Mouse (Mus musculus) left cerebral cortex, adult 2 months (tissue): ENCODE measurements at regions not wholly inside any gene's neighbourhood (a gene's known extent, or its start where the extent isn't known, plus 50 kb on each side); places are given as distances from the start of the nearest gene placed in this dataset.

Source experiments
- DNase-seq, 2 experiments: peaks; one replicate each; pipeline ENCODE4 v3.0.0; 2021 to 2022; ENCODE audit warnings: low spot score in 2 of 2, mixed read lengths in 1 of 2; ENCODE audit errors: extremely low spot score in 1 of 2
- H3K27ac ChIP-seq: fragments of 200-600 bp; 2 replicates; pipeline ENCODE4 v1.8.1; 2022
- H3K4me3 ChIP-seq: fragments of 200-600 bp; 2 replicates; pipeline ENCODE4 v1.8.1; 2022
- CTCF ChIP-seq: fragments of 200-600 bp; IDR thresholded peaks from 2 replicates; pipeline ENCODE4 v1.8.1; 2022; ENCODE audit warnings: antibody characterized with exemption, mild to moderate bottlenecking, moderate library complexity
- intact Hi-C: fragments of 180-260 bp; cut with DNase I; formaldehyde crosslinking; loops from one replicate; pipeline ENCODE4 v1.15.1; 2025

DNA sequence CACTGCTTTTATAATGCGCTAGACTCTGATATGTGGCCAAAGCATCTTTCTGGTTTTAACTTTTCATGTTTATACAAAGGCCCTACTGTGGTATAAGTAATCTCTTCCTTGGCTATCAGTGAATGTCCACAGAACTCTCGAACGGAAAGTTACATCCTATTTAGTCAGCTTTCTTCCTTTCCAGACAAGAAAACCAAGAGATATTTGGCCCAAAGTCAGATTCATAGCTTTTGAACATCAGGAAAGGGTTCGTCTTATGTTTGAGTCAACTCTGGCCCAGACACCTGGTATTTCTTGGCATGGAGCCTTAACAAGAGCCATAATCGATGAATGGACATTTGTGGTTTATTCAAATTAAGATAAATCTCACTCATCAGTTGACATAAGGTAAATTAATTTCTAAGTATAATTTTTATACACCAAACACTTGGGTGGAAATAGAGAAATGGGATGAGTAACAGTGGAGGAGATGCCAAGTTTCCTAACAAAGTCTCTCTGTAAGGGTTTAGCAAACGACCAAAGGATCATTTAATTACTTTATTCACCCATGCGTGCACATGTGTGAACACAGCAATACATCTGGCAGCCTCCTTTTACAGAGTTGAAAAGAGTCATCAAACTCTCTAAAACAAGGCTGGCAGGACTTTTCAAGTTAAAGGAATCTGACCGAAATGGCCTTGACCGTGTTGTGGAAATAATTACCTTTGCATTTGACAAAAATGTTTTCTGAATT, 287.2 kb upstream of the Rbms1 start:
- DNase-seq, result no peak
- TF ChIP-seq CTCF, result no peak
- no peak overlapping the region for H3K4me3 ChIP-seq
- intact Hi-C loops, result no loop called here
- no peak overlapping the region for H3K27ac ChIP-seq

DNA sequence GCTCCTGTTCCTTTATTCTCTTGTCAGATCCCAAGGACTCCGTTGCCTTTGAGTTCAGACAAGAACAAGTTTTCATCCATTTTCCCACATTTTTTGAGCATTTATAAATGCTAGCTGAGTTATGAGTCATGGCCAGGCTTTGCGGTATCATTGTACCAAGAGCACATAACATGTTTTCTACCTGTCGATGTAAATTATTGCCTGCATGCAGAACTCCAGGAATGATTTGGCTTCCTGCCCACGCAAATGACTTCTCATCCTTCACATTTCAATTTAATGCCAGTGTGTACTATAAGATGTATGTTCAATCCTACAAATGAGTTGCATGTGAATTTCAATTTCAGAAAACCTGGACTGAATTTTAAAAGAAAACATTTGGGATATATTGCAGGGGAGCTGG, 285.0 kb upstream of the Rbms1 start:
- H3K4me3 ChIP-seq, result no peak overlapping the region
- no peak for DNase-seq
- no peak overlapping the region for H3K27ac ChIP-seq
- intact Hi-C loops, result no loop called here
- no peak for TF ChIP-seq CTCF

DNA sequence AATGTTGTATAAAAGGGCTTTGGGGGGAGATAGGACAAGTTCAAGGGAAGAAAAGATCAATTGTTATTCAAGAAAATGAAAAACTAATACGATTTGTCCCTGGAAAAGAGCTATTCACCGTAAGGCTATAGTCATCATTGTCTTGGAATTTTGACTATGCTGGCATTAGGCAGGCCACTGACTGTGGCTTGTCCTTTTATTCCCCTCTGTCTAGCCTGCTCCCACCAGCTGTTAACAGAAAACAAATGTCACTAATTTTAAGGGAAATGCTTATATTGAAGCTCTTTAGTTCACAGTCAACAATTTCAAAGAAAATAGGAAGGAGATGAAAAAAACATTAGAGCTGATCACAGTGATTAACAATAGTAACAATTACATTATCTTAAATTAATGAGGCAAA, 284.3 kb upstream of the Rbms1 start:
- no peak overlapping the region for H3K27ac ChIP-seq
- no peak for DNase-seq
- TF ChIP-seq CTCF, result no peak
- H3K4me3 ChIP-seq, result no peak overlapping the region
- intact Hi-C loops, result no loop called here

DNA sequence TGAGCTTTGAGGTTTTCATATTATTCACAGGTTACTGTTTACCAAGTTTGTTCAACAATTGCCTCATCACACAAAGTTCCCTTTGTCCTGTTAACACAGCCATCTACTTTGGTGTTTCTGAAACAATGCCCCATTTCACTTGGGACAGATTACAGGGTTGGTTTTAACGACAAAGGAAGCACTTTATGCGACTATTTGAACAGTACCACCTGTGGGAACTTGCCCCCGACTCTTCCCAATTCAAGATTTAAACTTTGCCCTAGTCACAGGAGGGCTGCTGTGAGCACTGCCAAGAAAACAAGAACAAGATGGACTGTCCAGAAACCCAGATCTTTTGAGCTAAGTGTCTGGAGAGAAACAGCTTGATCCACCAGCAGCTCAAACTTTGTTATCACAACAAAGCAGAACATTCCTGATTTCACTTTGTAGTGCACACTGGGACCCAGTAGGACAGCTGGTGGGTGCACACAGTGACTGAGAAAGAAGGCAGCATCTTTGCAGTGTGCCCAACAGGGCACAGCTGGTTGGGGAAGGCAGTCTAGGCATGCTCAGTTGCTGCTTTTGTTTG, 283.8 kb upstream of the Rbms1 start:
- DNase-seq, result no peak
- TF ChIP-seq CTCF, result no peak
- intact Hi-C loops, result no loop called here
- Histone ChIP-seq H3K4me3 (no peak overlapping the region), H3K27ac (no peak overlapping the region)

DNA sequence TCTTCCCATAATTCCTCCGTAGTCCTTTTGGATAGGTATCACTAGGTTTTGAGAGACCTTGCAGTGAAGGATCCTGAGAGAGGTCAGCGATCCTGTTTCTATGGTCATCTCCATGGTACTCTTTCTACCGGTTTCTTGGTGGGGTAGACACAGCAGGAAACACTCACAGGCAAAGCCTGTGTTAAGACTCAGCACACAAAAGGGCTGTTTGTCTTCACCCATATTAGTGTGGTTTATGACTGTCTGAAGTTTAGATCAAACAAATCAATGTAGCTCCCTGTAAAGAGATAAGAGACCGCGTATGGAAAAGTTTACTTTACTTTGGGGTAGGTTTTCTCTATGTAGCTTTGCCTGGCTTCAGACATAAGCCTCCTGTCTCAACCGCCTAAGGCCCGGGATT, 282.5 kb upstream of the Rbms1 start:
- H3K27ac ChIP-seq, result no peak overlapping the region

DNA sequence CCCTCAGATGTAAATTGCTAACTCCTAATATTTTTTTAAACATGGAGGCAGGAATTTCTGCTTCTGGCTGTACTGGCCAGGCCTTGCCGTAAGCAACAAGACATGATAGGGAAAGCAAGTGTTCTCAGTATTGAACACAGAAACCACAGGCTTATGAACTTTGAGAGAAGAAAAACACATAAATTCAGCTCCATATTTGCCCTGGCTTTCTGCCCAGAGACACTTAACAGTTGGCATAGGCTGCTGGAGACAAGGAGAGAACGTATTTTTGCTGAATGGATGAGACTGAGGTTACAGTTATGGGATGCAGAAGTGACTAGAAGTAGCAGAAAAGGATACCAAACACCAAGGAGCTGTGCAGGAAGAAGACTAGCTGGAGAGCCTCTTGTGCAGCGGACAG, 258.7 kb upstream of the Rbms1 start:
- no peak for DNase-seq

More for the DNA sequence above, 282.5 kb upstream of the Rbms1 start:
- intact Hi-C loops, result no loop called here
- H3K4me3 ChIP-seq, result no peak overlapping the region
- no peak for TF ChIP-seq CTCF
- DNase-seq, result no peak

DNA sequence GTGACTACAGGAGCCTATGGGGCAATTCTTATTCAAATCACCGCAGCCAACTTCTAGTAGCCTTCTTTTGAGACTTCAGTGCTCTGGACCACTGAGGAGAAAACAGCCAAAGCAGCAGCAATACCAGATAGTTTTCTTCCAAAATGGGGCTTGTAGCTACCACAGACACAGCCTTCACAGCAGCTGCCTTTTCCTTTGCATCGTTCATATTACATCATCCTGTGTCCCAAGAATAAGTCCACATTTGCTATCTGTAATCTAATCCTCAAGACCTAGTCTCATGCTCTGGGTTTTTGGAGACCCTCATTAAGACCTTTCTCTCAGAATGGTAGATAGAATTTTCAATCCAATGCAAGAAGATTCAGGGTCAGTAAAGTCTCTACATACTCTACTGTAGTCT, 258.2 kb upstream of the Rbms1 start:
- intact Hi-C loops, result no loop called here
- Histone ChIP-seq H3K4me3 (no peak overlapping the region), H3K27ac (no peak overlapping the region)
- no peak for TF ChIP-seq CTCF
- DNase-seq, result no peak

More for the DNA sequence above, 258.7 kb upstream of the Rbms1 start:
- intact Hi-C loops, result no loop called here
- H3K4me3 ChIP-seq, result no peak overlapping the region
- H3K27ac ChIP-seq, result no peak overlapping the region
- no peak for TF ChIP-seq CTCF

DNA sequence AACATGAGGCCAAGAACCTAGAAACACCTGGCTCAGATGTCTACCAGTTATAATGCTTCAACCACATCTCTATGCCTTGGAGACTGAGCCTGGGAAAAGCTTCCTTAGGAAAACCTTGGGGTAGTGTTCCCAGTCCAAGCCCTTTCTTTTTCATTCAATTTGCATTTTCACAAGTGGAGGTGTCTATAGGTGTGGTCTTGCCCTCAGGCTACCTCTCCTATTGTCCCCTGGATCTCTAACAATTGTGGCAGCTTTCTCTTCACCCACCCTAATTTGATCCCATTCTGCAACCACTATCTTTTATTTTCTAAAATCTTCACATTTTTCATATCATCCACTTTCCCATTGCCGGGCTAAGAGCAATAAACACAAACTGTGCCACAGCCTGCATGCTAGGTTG, 251.0 kb upstream of the Rbms1 start:
- no peak overlapping the region for H3K27ac ChIP-seq
- intact Hi-C loops, result no loop called here
- no peak overlapping the region for H3K4me3 ChIP-seq
- TF ChIP-seq CTCF, result no peak
- DNase-seq, result no peak

DNA sequence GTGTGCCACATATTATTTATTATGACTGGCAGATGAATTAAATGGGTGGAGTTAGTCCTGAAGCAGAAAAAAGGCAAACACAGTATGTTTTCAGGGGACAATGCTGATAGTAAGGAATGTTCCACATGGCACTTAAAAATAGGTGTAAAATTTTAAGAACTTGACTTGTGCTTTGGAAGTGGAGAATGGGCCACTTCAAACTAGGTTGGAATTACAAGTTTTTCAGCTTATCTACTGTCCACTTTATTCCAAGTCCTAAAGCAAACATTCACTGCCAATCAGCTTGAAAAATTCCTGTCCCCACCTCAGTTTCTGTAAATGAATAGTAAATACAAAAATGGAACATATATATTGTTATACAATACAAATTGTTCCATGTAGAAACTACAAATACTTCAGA, 238.4 kb upstream of the Rbms1 start:
- H3K4me3 ChIP-seq, result no peak overlapping the region
- intact Hi-C loops, result no loop called here
- no peak overlapping the region for H3K27ac ChIP-seq
- TF ChIP-seq CTCF, result no peak
- no peak for DNase-seq

DNA sequence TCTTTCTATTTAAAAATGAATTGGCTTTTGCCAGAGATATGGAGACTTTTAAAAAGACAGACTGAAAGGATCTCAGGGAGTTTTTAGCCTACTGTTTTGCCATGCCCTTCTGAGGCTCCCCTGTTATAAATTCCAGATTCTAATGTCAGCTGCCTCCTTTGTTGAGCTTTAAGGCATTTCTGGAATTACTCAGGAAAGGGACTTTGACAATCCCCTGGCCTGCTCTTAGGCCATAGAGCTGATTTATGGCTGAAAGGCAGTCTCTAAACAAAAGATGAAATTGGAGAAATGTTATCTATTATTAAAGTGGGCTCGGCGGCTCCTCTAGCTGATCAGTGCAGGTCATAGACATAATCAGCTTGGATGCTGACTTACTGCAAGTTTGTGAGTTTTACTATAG, 231.0 kb upstream of the Rbms1 start:
- TF ChIP-seq CTCF, result no peak
- no peak for DNase-seq
- Histone ChIP-seq H3K27ac (no peak overlapping the region), H3K4me3 (no peak overlapping the region)
- intact Hi-C loops, result no loop called here

DNA sequence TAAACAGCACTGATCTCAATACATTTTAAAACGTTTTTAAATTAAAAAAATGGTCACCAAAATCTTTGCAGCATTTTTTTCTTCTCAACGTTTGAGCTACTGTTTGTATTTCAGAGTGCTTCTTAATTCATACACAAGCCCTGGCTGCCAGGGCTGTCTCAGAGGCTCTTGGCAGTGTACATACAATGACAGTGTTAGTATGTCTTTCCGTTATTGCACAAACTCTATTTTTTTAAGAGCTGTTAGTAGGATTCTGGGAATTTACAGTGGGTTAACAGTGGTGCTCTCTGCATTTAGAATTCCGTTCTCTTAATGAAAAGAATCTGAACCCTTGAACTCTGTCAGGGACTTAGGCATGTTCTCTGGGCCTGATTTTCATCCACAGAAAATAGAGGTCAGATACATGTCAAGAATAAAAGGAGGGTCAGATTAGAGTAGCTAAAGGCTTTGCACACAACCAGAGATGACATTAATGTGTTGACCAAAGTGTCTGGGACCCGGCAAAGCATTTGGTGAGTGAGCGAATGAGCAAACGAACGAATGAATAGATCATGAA, 219.5 kb upstream of the Rbms1 start:
- Histone ChIP-seq H3K27ac (no peak overlapping the region), H3K4me3 (no peak overlapping the region)
- no peak for DNase-seq
- TF ChIP-seq CTCF, result no peak
- intact Hi-C loops, result no loop called here

DNA sequence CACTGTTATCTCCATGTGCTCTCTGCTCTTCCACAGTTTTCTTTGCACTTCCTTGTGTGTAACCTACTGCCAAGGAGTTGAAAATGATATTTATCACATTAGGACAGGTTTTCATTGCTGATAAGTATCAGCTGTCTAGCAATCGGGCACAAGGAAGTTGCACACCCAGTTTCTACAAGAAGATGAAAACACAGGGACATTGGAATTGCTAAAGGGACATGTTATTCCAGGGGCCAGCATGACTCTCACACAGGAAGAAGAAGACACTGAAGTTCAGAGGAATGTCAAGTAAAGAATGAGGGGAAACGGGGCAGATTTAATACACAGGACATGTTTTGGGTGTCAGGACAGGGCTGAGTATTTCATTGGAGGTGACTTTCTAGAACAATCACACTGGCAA, 214.8 kb upstream of the Rbms1 start:
- Histone ChIP-seq H3K27ac (no peak overlapping the region), H3K4me3 (no peak overlapping the region)
- intact Hi-C loops, result no loop called here
- DNase-seq, result no peak
- TF ChIP-seq CTCF, result no peak

DNA sequence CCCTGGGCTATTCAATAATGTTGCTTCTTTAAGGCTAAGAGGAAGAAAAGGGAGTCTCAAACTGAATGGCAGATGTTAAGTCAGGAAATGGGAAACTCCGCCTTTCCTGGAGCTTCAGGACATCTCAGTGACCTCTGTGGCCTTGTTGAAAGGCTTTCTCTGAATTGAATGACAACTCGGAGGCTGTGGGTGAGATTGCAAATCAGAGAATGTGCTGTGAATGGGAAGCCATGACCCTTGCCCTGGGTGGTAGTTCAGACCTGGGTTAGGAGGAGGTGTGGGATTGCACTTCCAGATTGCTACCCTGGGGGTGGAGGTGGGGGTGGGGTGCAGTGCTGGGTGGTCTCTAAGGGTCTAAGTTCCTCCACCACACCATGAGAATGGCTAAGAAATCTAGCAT, 213.8 kb upstream of the Rbms1 start:
- DNase-seq, result no peak
- intact Hi-C loops, result no loop called here

More for the DNA sequence above, 213.8 kb upstream of the Rbms1 start:
- Histone ChIP-seq H3K27ac (no peak overlapping the region), H3K4me3 (no peak overlapping the region)
- TF ChIP-seq CTCF, result no peak
